ENCODE assay signal across 8 mouse cellular contexts in genomic region chr1:106151846-106152245, GRCm38 (mm10). TPM values are rescaled to one million over a fixed set of nuclear protein-coding genes. Genes with fewer than 3 reads are reported as not detected.
DNase-seq lines count a peak whose midpoint lies in the region; ATAC-seq lines count a peak whose summit lies in the region.
"Had no signal": no experiment of that assay in that cellular context is flagged by ENCODE, and none has a peak within 500 bp of the region (broad histone marks: within the 10 kb centered on the region; RNA-seq: fewer than 3 reads in every experiment).

No protein-coding gene starts in this region.

- H3K36me3 ChIP-seq in liver, embryonic 13.5 days, result no peaks in the 10 kb centered on the region
- no peaks in the 10 kb centered on the region for H3K36me3 ChIP-seq in forebrain, embryonic 11.5 days (ENCODE audit: control insufficient read depth, insufficient read depth, low read length)
- H3K36me3 ChIP-seq: heart, embryonic 13.5 days had no signal

- 47% methylated on average over 12 of the region's 12 CpGs for WGBS in liver, embryonic 13.5 days (ENCODE audit: insufficient replicate concordance)
- WGBS in forebrain, embryonic 11.5 days, result 77% methylated on average over 12 of the region's 12 CpGs

- DNase-seq in urinary bladder, postnatal 36 days (ENCODE audit: low spot score in 2 of 2), result peak; percentile 6 to 20
- no peak for DNase-seq in urinary bladder, adult 18-20 months (ENCODE audit: low spot score in 2 of 2)
- peak; percentile 52 for DNase-seq in adrenal gland, postnatal 14 days
- peak; percentile 15 for DNase-seq in liver, embryonic 13.5 days
- DNase-seq in spleen, postnatal 4 days (ENCODE audit: low spot score in 2 of 2), result peak; percentile 56 to 72
- DNase-seq in forebrain, embryonic 11.5 days (ENCODE audit: low spot score), result no peak
- DNase-seq in left cerebral cortex, postnatal 10 days (ENCODE audit: extremely low spot score in 1 of 2, low spot score in 2 of 2), result no peak

- H3K9me3 ChIP-seq in liver, embryonic 13.5 days (replicated peaks), result no peaks in the 10 kb centered on the region
- no peaks in the 10 kb centered on the region for H3K9me3 ChIP-seq in forebrain, embryonic 11.5 days (ENCODE audit: control insufficient read depth, low read length)
- H3K9me3 ChIP-seq: heart, embryonic 13.5 days had no signal

- H3K4me2 ChIP-seq in liver, embryonic 13.5 days, result no peak overlapping the region
- no peak overlapping the region for H3K4me2 ChIP-seq in forebrain, embryonic 11.5 days (ENCODE audit: low read depth, low read length, severe bottlenecking)
- H3K4me2 ChIP-seq: heart, embryonic 13.5 days had no signal

- no peak overlapping the region for H3K9ac ChIP-seq in liver, embryonic 13.5 days
- no peak overlapping the region for H3K9ac ChIP-seq in forebrain, embryonic 11.5 days (ENCODE audit: low read length)
- H3K9ac ChIP-seq: heart, embryonic 13.5 days had no signal

- no peaks in the 10 kb centered on the region for H3K4me1 ChIP-seq in liver, embryonic 13.5 days (replicated peaks)
- H3K4me1 ChIP-seq in forebrain, embryonic 11.5 days (replicated peaks; ENCODE audit: control insufficient read depth, insufficient read depth, low read length), result no peaks in the 10 kb centered on the region

- H3K27ac ChIP-seq in liver, embryonic 13.5 days, result no peak overlapping the region
- no peak overlapping the region for H3K27ac ChIP-seq in forebrain, embryonic 11.5 days (ENCODE audit: low read depth, low read length)
- H3K27ac ChIP-seq: heart, embryonic 13.5 days had no signal

- 0 out of 2 replicates have a peak, but pooled peaks have one; percentile 18 for ATAC-seq in liver, embryonic 13.5 days (ENCODE audit: low read depth)
- ATAC-seq in forebrain, embryonic 11.5 days (replicated peaks; ENCODE audit: low FRiP score), result no peak

- H3K27me3 ChIP-seq in liver, embryonic 13.5 days, result no peaks in the 10 kb centered on the region
- no peaks in the 10 kb centered on the region for H3K27me3 ChIP-seq in forebrain, embryonic 11.5 days (ENCODE audit: control insufficient read depth, insufficient read depth, low read length)
- H3K27me3 ChIP-seq: heart, embryonic 13.5 days had no signal

- H3K4me3 ChIP-seq in liver, embryonic 13.5 days (replicated peaks), result no peak overlapping the region
- H3K4me3 ChIP-seq in forebrain, embryonic 11.5 days (ENCODE audit: low read depth, low read length), result no peak overlapping the region
- H3K4me3 ChIP-seq: heart, embryonic 13.5 days had no signal

- intact Hi-C loops in left cerebral cortex, postnatal 10 days (cut with DNase I), result loop anchor here (5.0 kb wide), 1 partner anchor 80 kb away; no protein-coding TSS in a partner anchor

RNA-seq across cellular contexts. Expression of gene Phlpp1, which starts 19.7 kb away (rescaled TPM):
- 19.3 and 19.4 TPM in 2 replicates for total RNA-seq in adrenal gland, postnatal 14 days (2021)
- 0.54 and 0.61 TPM in 2 replicates for polyA plus RNA-seq in liver, embryonic 13.5 days (2015; fragmentation: Nextera tagmentation; extraction: Ambion mirVana)
- 9.7 and 11.5 TPM in 2 replicates for polyA plus RNA-seq in forebrain, embryonic 11.5 days (2014; fragmentation: Nextera tagmentation; extraction: Ambion mirVana)
- 10 to 100 TPM; 49.1 to 50.4 TPM for total RNA-seq in left cerebral cortex, postnatal 10 days (2021)

Comparison
In these comparisons a context has a peak if more than half of its experiments do, and no peak if none do; other contexts are left out.
1. DNase-seq: peak in urinary bladder, postnatal 36 days (2 of 2), adrenal gland, postnatal 14 days (single experiment), liver, embryonic 13.5 days (single experiment) and spleen, postnatal 4 days (2 of 2); none in urinary bladder, adult 18-20 months (0 of 2), forebrain, embryonic 11.5 days (single experiment) and left cerebral cortex, postnatal 10 days (0 of 2).